Comparison of ENCODE assay signal across 9 mouse cellular contexts in the genomic region with DNA sequence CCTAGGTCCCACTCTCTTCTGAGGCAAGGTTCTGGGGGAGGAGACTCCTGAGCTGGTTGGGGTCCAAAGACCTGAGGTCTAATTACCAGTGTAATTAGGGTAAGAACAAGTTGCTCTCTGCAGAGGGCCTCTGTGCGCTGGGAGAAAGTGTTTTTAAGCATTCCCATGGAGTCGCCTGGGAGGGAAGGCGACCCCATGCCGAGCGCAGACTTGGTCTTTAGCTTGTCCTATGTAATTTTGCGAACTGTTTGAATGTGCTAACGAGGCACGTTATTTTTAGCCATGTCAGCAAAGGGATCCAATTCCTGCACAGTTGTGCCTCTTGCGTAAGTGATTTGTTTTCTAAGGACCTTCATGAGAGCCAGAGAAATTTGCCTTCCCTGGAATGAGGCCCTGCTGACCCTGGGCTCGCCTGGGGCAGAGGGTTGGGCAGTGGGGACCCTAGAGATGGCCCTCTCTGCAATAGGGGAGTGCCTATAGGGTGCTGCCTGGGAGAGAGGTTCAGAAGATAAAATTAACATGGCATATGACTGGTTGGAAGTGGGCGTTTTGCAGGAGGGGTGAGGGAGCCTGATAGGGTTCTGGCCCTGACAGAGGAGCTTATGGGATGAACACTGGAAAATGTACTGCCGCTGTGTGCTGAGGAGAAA. TPM values are rescaled to one million over a fixed set of nuclear protein-coding genes. Genes with fewer than 3 reads are reported as not detected.
DNase-seq lines count a peak whose midpoint lies in the region; ATAC-seq and TF ChIP-seq lines count a peak whose summit lies in the region.
"Had no signal": no experiment of that assay in that cellular context is flagged by ENCODE, and none has a peak within 500 bp of the region (broad histone marks: within the 10 kb centered on the region; RNA-seq: fewer than 3 reads in every experiment).

A gene (plus strand): TSS at position 157 of the 650 bp plus-strand sequence.

- TF ChIP-seq EP300 in stomach, postnatal 0 days (optimal IDR thresholded peaks at IDR 0.05) = no peak

- no peak for TF ChIP-seq CTCF in hindbrain, postnatal 0 days (IDR thresholded peaks at IDR 0.05; ENCODE audit: low read depth)
- TF ChIP-seq CTCF in stomach, postnatal 0 days (IDR thresholded peaks at IDR 0.05; ENCODE audit: low read depth) = no peak

- H3K9ac ChIP-seq in hindbrain, postnatal 0 days (replicated peaks; ENCODE audit: low read length) = no peak within 1 kb of the TSS
- H3K9ac ChIP-seq in hindbrain, embryonic 12.5 days = no peak within 1 kb of the TSS
- no peak within 1 kb of the TSS for H3K9ac ChIP-seq in stomach, embryonic 14.5 days (replicated peaks; ENCODE audit: low read depth, low read length)
- no peak within 1 kb of the TSS for H3K9ac ChIP-seq in stomach, postnatal 0 days (ENCODE audit: low read length)
- H3K9ac ChIP-seq in liver, embryonic 12.5 days = no peak within 1 kb of the TSS

- no peaks in the 10 kb centered on the region for H3K9me3 ChIP-seq in hindbrain, postnatal 0 days (ENCODE audit: low read length)
- no peaks in the 10 kb centered on the region for H3K9me3 ChIP-seq in hindbrain, embryonic 12.5 days (replicated peaks)
- H3K9me3 ChIP-seq in stomach, embryonic 14.5 days (ENCODE audit: control insufficient read depth, low read depth, low read length) = no peaks in the 10 kb centered on the region
- no peaks in the 10 kb centered on the region for H3K9me3 ChIP-seq in stomach, postnatal 0 days (ENCODE audit: control insufficient read depth, low read length)
- H3K9me3 ChIP-seq in liver, embryonic 12.5 days (replicated peaks) = no peaks in the 10 kb centered on the region

- no peak within 1 kb of the TSS for H3K4me2 ChIP-seq in hindbrain, postnatal 0 days (ENCODE audit: low read depth, low read length)
- H3K4me2 ChIP-seq in hindbrain, embryonic 12.5 days (replicated peaks) = no peak within 1 kb of the TSS
- H3K4me2 ChIP-seq in stomach, embryonic 14.5 days (replicated peaks; ENCODE audit: low read depth, low read length) = no peak within 1 kb of the TSS
- H3K4me2 ChIP-seq in stomach, postnatal 0 days (replicated peaks; ENCODE audit: low read depth) = no peak within 1 kb of the TSS
- no peak within 1 kb of the TSS for H3K4me2 ChIP-seq in liver, embryonic 12.5 days

- H3K36me3 ChIP-seq in hindbrain, postnatal 0 days (ENCODE audit: insufficient read depth, low read length) = no peaks in the 10 kb centered on the region
- no peaks in the 10 kb centered on the region for H3K36me3 ChIP-seq in hindbrain, embryonic 12.5 days
- no peaks in the 10 kb centered on the region for H3K36me3 ChIP-seq in stomach, embryonic 14.5 days (ENCODE audit: control insufficient read depth, insufficient read depth, low read length)
- no peaks in the 10 kb centered on the region for H3K36me3 ChIP-seq in stomach, postnatal 0 days (ENCODE audit: control insufficient read depth, insufficient read depth, low read length)
- H3K36me3 ChIP-seq in liver, embryonic 12.5 days = no peaks in the 10 kb centered on the region

- H3K4me1 ChIP-seq in hindbrain, postnatal 0 days (ENCODE audit: insufficient read depth, low read length) = 0 out of 2 replicates have a peak, but pooled peaks cover 5% of the 10 kb centered on the region
- H3K4me1 ChIP-seq in hindbrain, embryonic 12.5 days = peaks cover 14% of the 10 kb centered on the region
- H3K4me1 ChIP-seq in stomach, embryonic 14.5 days (ENCODE audit: control insufficient read depth, insufficient read depth, low read length) = peaks cover 12% of the 10 kb centered on the region; the same call in 1 of the 2 replicates
- H3K4me1 ChIP-seq in stomach, postnatal 0 days (replicated peaks; ENCODE audit: control insufficient read depth, insufficient read depth) = no peaks in the 10 kb centered on the region
- no peaks in the 10 kb centered on the region for H3K4me1 ChIP-seq in liver, embryonic 12.5 days

- WGBS in hindbrain, postnatal 0 days = 40% methylated on average over 12 of the region's 12 CpGs
- 44% methylated on average over 12 of the region's 12 CpGs for WGBS in hindbrain, embryonic 12.5 days
- WGBS in stomach, embryonic 14.5 days = 66% methylated on average over 12 of the region's 12 CpGs
- WGBS in stomach, postnatal 0 days = 70% methylated on average over 12 of the region's 12 CpGs
- WGBS in liver, embryonic 12.5 days (ENCODE audit: insufficient replicate concordance) = 45% methylated on average over 12 of the region's 12 CpGs

- H3K4me3 ChIP-seq in hindbrain, postnatal 0 days (ENCODE audit: low read length) = no peak within 1 kb of the TSS
- no peak within 1 kb of the TSS for H3K4me3 ChIP-seq in hindbrain, embryonic 12.5 days
- H3K4me3 ChIP-seq in stomach, embryonic 14.5 days (ENCODE audit: low read depth, low read length) = no peak within 1 kb of the TSS
- no peak within 1 kb of the TSS for H3K4me3 ChIP-seq in stomach, postnatal 0 days (ENCODE audit: low read depth, low read length)
- no peak within 1 kb of the TSS for H3K4me3 ChIP-seq in liver, embryonic 12.5 days

- no peak within 1 kb of the TSS for H3K27ac ChIP-seq in hindbrain, postnatal 0 days
- H3K27ac ChIP-seq in hindbrain, embryonic 12.5 days = no peak within 1 kb of the TSS
- peak within 1 kb of the TSS; percentile 29; the same call in 1 of the 2 replicates for H3K27ac ChIP-seq in stomach, embryonic 14.5 days (ENCODE audit: low read length)
- no peak within 1 kb of the TSS for H3K27ac ChIP-seq in stomach, postnatal 0 days (replicated peaks)
- no peak within 1 kb of the TSS for H3K27ac ChIP-seq in liver, embryonic 12.5 days

- no peak for ATAC-seq in hindbrain, postnatal 0 days
- no peak for ATAC-seq in hindbrain, embryonic 12.5 days (ENCODE audit: low FRiP score)
- no peak for ATAC-seq in stomach, embryonic 14.5 days (ENCODE audit: insufficient number of reproducible peaks, insufficient read depth, low FRiP score, low read depth)
- ATAC-seq in stomach, postnatal 0 days (ENCODE audit: low FRiP score, low TSS enrichment) = no peak
- ATAC-seq in liver, embryonic 12.5 days = no peak

- H3K27me3 ChIP-seq in hindbrain, postnatal 0 days (ENCODE audit: insufficient read depth, low read length) = no peaks in the 10 kb centered on the region
- peaks cover 51% of the 10 kb centered on the region for H3K27me3 ChIP-seq in hindbrain, embryonic 12.5 days
- no peaks in the 10 kb centered on the region for H3K27me3 ChIP-seq in stomach, embryonic 14.5 days (ENCODE audit: control insufficient read depth, insufficient read depth, low read length)
- no peaks in the 10 kb centered on the region for H3K27me3 ChIP-seq in stomach, postnatal 0 days (ENCODE audit: control insufficient read depth, insufficient read depth, low read length)
- no peaks in the 10 kb centered on the region for H3K27me3 ChIP-seq in liver, embryonic 12.5 days (replicated peaks)

- DNase-seq in hindbrain, postnatal 0 days (ENCODE audit: low spot score) = peak; percentile 18
- no peak for DNase-seq in stomach, postnatal 0 days (ENCODE audit: low spot score)
- DNase-seq in layer of hippocampus, adult 9-11 months = peak; percentile 30
- DNase-seq in embryo, embryonic 10 days (ENCODE audit: low spot score) = no peak
- DNase-seq: kidney, adult 8-10 months had no signal

RNA-seq across cellular contexts. Expression of the gene that starts here (rescaled TPM):
- total RNA-seq in hindbrain, postnatal 0 days (2014; rRNA removed) = 0.36 and 0.63 TPM in 2 replicates
- polyA plus RNA-seq in hindbrain, postnatal 0 days (2015; fragmentation: Nextera tagmentation; extraction: Ambion mirVana) = not detected in 2 replicates
- polyA plus RNA-seq in hindbrain, embryonic 12.5 days (2016; fragmentation: Nextera tagmentation; extraction: Ambion mirVana) = 0.12 TPM in 1 of 2 replicates, not detected in the other
- polyA plus RNA-seq in stomach, embryonic 14.5 days (2014; fragmentation: Nextera tagmentation; extraction: Ambion mirVana) = 0.18 TPM in 1 of 2 replicates, not detected in the other
- not detected in 2 replicates for polyA plus RNA-seq in stomach, postnatal 0 days (2015; fragmentation: Nextera tagmentation; extraction: Ambion mirVana)
- polyA plus RNA-seq in liver, embryonic 12.5 days (2016; fragmentation: Nextera tagmentation; extraction: Ambion mirVana) = not detected in 2 replicates
- polyA plus RNA-seq: thymus, postnatal 0 days had no signal

Comparison
In these comparisons a context has a peak if more than half of its experiments do, and no peak if none do; other contexts are left out.
1. Peak in DNase-seq in hindbrain, postnatal 0 days; RNA of the gene not detected or under 1 TPM.